Mouse (Mus musculus): ENCODE measurements around the gene Nid1. TPM values are rescaled to one million over a fixed set of nuclear protein-coding genes. Genes with fewer than 3 reads are reported as not detected.
A peak's percentile ranks its signal among the peaks of the same experiment; 100 is the strongest.
"Not testable (repeated sequence)": the region's sequence is repeated elsewhere in the genome, so short reads cannot be mapped to it uniquely, and the experiment has no call there.

The Nid1 gene
- polyA plus RNA-seq (2015; fragmentation: Nextera tagmentation; extraction: Ambion mirVana) = 9.7 and 12.6 TPM in 2 replicates

GRCm38 (mm10) chr13:13437460-13438015 is at the start of gene Nid1:
TSS of gene Nid1 (plus strand) at chr13:13437551.
- DNase-seq (ENCODE audit: low spot score) = not testable (repeated sequence)

GRCm38 (mm10) chr13:13393228-13394095 is 43.9 kb upstream of the Nid1 start, which contains the start of gene Gpr137b:
TSS of gene Gpr137b (minus strand) at chr13:13394014.
- not testable (repeated sequence) for DNase-seq (ENCODE audit: low spot score)

GRCm38 (mm10) chr13:13394096-13394395 is 43.3 kb upstream of the Nid1 start:
- DNase-seq (ENCODE audit: low spot score) = peak; percentile 9

GRCm38 (mm10) chr13:13400851-13401250 is 36.5 kb upstream of the Nid1 start:
- not testable (repeated sequence) for DNase-seq (ENCODE audit: low spot score)

- DNase-seq (ENCODE audit: low spot score) = not testable (repeated sequence)
These were observed 34.5 kb upstream of the Nid1 start for GRCm38 (mm10) chr13:13402818-13403217.

- DNase-seq (ENCODE audit: low spot score) = not testable (repeated sequence)
These were observed 34.0 kb upstream of the Nid1 start for GRCm38 (mm10) chr13:13403366-13403765.

GRCm38 (mm10) chr13:13403839-13404238 is 33.5 kb upstream of the Nid1 start:
- not testable (repeated sequence) for DNase-seq (ENCODE audit: low spot score)

GRCm38 (mm10) chr13:13404517-13405155 is 32.7 kb upstream of the Nid1 start:
- DNase-seq (ENCODE audit: low spot score) = not testable (repeated sequence)

GRCm38 (mm10) chr13:13405511-13405910 is 31.8 kb upstream of the Nid1 start:
- not testable (repeated sequence) for DNase-seq (ENCODE audit: low spot score)

GRCm38 (mm10) chr13:13414206-13414605 is 23.1 kb upstream of the Nid1 start:
- DNase-seq (ENCODE audit: low spot score) = no peak

GRCm38 (mm10) chr13:13415120-13416006 is 22.0 kb upstream of the Nid1 start:
- peak; percentile 17 for DNase-seq (ENCODE audit: low spot score)

- DNase-seq (ENCODE audit: low spot score) = not testable (repeated sequence)
These were observed 21.4 kb upstream of the Nid1 start for GRCm38 (mm10) chr13:13416007-13416337.

GRCm38 (mm10) chr13:13418859-13419258 is 18.5 kb upstream of the Nid1 start:
- DNase-seq (ENCODE audit: low spot score) = not testable (repeated sequence)

- not testable (repeated sequence) for DNase-seq (ENCODE audit: low spot score)
These were observed 14.1 kb upstream of the Nid1 start for GRCm38 (mm10) chr13:13423301-13423700.

GRCm38 (mm10) chr13:13436161-13436560 is 1.2 kb upstream of the Nid1 start:
- not testable (repeated sequence) for DNase-seq (ENCODE audit: low spot score)

GRCm38 (mm10) chr13:13438112-13438953 is 982 bp downstream of the Nid1 start:
- DNase-seq (ENCODE audit: low spot score) = not testable (repeated sequence)

GRCm38 (mm10) chr13:13445601-13446000 is 8.2 kb downstream of the Nid1 start:
- not testable (repeated sequence) for DNase-seq (ENCODE audit: low spot score)

- DNase-seq (ENCODE audit: low spot score) = not testable (repeated sequence)
These were observed 9.5 kb downstream of the Nid1 start for GRCm38 (mm10) chr13:13446711-13447443.

GRCm38 (mm10) chr13:13449981-13450380 is 12.6 kb downstream of the Nid1 start:
- DNase-seq (ENCODE audit: low spot score) = not testable (repeated sequence)

Data from thymus, postnatal 0 days (tissue).